Mouse (Mus musculus): ENCODE measurements around the gene Sstr5. TPM values are rescaled to one million over a fixed set of nuclear protein-coding genes. Genes with fewer than 3 reads are reported as not detected.

Sstr5 gene
- polyA plus RNA-seq, 1 experiment from 2014 or later, result not detected

GRCm38 (mm10) chr17:25463326-25463945 is 33.7 kb downstream of the Sstr5 start:
- H3K9ac ChIP-seq (replicated peaks; ENCODE audit: low read length), result no peak overlapping the region
- H3K4me3 ChIP-seq (ENCODE audit: low read length), result no peak overlapping the region
- H3K27me3 ChIP-seq (ENCODE audit: insufficient read depth, low read length), result no peaks in the 10 kb centered on the region
- H3K36me3 ChIP-seq (ENCODE audit: insufficient read depth, low read length), result no peaks in the 10 kb centered on the region
- H3K9me3 ChIP-seq (ENCODE audit: low read length), result no peaks in the 10 kb centered on the region
- WGBS, result 52% methylated on average over 4 of the region's 4 CpGs
- no peak for ATAC-seq (ENCODE audit: low FRiP score, low TSS enrichment)
- peaks cover 5% of the 10 kb centered on the region; the same call in 1 of the 2 replicates for H3K4me1 ChIP-seq (ENCODE audit: insufficient read depth, low read length)
- no peak overlapping the region for H3K4me2 ChIP-seq (replicated peaks; ENCODE audit: low read depth, low read length)
- H3K27ac ChIP-seq (ENCODE audit: low read length), result peak overlapping the region; percentile 50

GRCm38 (mm10) chr17:25462236-25462875 is 34.7 kb downstream of the Sstr5 start:
- WGBS, result 11% methylated on average over 9 of the region's 9 CpGs
- peaks cover 5% of the 10 kb centered on the region; the same call in 1 of the 2 replicates for H3K4me1 ChIP-seq (ENCODE audit: insufficient read depth, low read length)
- ATAC-seq (ENCODE audit: low FRiP score, low TSS enrichment), result peak; percentile 82
- no peak overlapping the region for H3K9ac ChIP-seq (replicated peaks; ENCODE audit: low read length)
- no peak overlapping the region for H3K4me2 ChIP-seq (replicated peaks; ENCODE audit: low read depth, low read length)
- no peaks in the 10 kb centered on the region for H3K36me3 ChIP-seq (ENCODE audit: insufficient read depth, low read length)
- H3K4me3 ChIP-seq (ENCODE audit: low read length), result no peak overlapping the region
- no peaks in the 10 kb centered on the region for H3K27me3 ChIP-seq (ENCODE audit: insufficient read depth, low read length)
- no peaks in the 10 kb centered on the region for H3K9me3 ChIP-seq (ENCODE audit: low read length)
- H3K27ac ChIP-seq (ENCODE audit: low read length), result peak overlapping the region; percentile 50; the same call in 1 of the 2 replicates

DNA sequence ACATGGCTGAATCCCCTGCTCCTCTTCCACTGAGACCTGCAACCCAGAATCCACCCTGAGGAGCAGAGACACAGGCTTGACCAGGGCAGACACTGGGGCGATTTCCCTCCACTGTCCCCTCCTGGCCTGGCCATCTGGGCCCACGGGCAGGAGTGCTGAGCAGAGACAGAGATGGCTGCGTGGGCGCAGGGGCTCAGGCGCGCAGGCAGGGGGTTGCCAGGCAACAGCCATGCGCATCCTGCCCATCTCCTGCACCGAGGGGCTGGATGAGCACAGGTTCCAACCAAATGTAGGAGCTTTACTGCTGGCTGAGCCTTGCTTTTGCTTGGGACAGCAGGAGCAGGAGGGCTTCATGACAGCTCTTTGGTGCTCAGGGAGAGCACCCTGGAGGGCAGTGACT is 40.5 kb downstream of the Sstr5 start:
- no peaks in the 10 kb centered on the region for H3K9me3 ChIP-seq (ENCODE audit: low read length)
- H3K4me3 ChIP-seq (ENCODE audit: low read length), result no peak overlapping the region
- H3K4me1 ChIP-seq (ENCODE audit: insufficient read depth, low read length), result no peaks in the 10 kb centered on the region
- H3K4me2 ChIP-seq (replicated peaks; ENCODE audit: low read depth, low read length), result no peak overlapping the region
- no peak overlapping the region for H3K9ac ChIP-seq (replicated peaks; ENCODE audit: low read length)
- ATAC-seq (ENCODE audit: low FRiP score, low TSS enrichment), result no peak
- WGBS, result 42% methylated on average over 8 of the region's 8 CpGs
- H3K27ac ChIP-seq (ENCODE audit: low read length), result no peak overlapping the region
- H3K36me3 ChIP-seq (ENCODE audit: insufficient read depth, low read length), result no peaks in the 10 kb centered on the region
- no peaks in the 10 kb centered on the region for H3K27me3 ChIP-seq (ENCODE audit: insufficient read depth, low read length)

DNA sequence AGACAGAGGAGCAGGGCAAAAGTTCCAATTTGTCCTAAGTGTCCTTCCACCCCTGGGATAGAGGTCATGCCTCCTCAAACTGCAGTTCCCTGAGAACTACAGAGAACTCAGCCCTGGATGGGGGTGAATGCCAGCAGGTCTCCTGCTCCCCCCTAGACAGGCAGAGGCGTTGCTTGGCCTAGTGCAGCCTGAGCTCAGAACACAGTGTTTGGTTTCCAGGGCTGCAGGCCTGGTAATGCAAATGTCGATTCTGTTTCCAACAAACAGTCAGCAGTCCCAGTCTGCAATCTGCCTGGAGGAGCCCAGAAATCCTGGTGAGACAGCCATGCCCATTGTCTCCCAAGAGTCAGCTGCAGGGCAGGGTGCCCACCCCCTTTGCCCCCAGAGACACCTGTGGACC is 42.8 kb downstream of the Sstr5 start, which contains the start of gene Tekt4:
Tekt4 (plus strand) TSS at position 344 of the 400 bp plus-strand sequence.
- H3K9ac ChIP-seq (replicated peaks; ENCODE audit: low read length), result no peak within 1 kb of the TSS
- H3K27ac ChIP-seq (ENCODE audit: low read length), result no peak within 1 kb of the TSS
- no peak within 1 kb of the TSS for H3K4me3 ChIP-seq (ENCODE audit: low read length)
- no peaks in the 10 kb centered on the region for H3K36me3 ChIP-seq (ENCODE audit: insufficient read depth, low read length)
- whole genome bisulfite sequencing, result 60% methylated on average over 2 of the region's 2 CpGs
- H3K4me1 ChIP-seq (ENCODE audit: insufficient read depth, low read length), result no peaks in the 10 kb centered on the region
- no peaks in the 10 kb centered on the region for H3K9me3 ChIP-seq (ENCODE audit: low read length)
- ATAC-seq (ENCODE audit: low FRiP score, low TSS enrichment), result no peak
- no peak within 1 kb of the TSS for H3K4me2 ChIP-seq (replicated peaks; ENCODE audit: low read depth, low read length)
- no peaks in the 10 kb centered on the region for H3K27me3 ChIP-seq (ENCODE audit: insufficient read depth, low read length)

DNA sequence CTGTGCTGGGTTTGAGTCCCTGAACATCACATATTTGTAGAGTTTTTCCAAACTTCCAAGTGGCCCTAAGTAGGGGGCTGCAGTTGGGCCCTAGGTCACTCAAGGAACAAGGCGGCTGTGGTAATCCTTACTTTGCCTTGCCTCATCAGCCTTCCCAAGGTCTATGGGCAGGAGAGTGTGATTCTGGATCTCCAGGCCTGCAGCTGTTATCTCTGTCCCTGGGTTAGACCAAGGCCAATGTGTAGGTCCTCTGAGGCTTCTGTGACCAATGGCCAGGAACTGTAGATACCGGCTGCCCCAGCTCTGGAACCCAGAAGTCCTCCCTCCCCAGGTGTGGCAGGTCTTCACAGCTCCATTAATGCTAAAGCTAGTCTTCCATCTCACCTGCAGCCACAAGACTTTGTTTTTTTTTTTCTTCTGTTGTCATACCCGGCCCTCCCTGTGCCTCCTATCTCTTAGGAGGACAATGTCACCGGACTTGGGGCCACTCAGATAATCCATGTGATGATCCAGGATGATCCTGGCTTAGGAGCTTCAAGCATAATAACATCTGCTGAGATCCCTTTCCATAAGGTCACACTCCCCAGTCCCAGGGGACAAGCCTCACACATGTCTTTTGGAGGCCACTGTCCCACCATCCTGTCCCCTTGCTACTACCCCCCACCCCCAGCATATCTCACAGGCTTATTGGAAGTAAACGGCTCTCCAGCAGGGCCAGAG is 44.7 kb downstream of the Sstr5 start:
- H3K27me3 ChIP-seq (ENCODE audit: insufficient read depth, low read length), result no peaks in the 10 kb centered on the region
- H3K9ac ChIP-seq (replicated peaks; ENCODE audit: low read length), result no peak overlapping the region
- H3K4me1 ChIP-seq (ENCODE audit: insufficient read depth, low read length), result 0 out of 2 replicates have a peak, but pooled peaks cover 4% of the 10 kb centered on the region
- ATAC-seq (ENCODE audit: low FRiP score, low TSS enrichment), result no peak
- no peak overlapping the region for H3K4me2 ChIP-seq (replicated peaks; ENCODE audit: low read depth, low read length)
- no peak overlapping the region for H3K4me3 ChIP-seq (ENCODE audit: low read length)
- no peaks in the 10 kb centered on the region for H3K9me3 ChIP-seq (ENCODE audit: low read length)
- no peak overlapping the region for H3K27ac ChIP-seq (ENCODE audit: low read length)
- H3K36me3 ChIP-seq (ENCODE audit: insufficient read depth, low read length), result no peaks in the 10 kb centered on the region
- WGBS, result 80% methylated on average over 5 of the region's 5 CpGs

- no peak for ATAC-seq (ENCODE audit: low FRiP score, low TSS enrichment)
- no peaks in the 10 kb centered on the region for H3K9me3 ChIP-seq (ENCODE audit: low read length)
- WGBS, result 58% methylated on average over 4 of the region's 4 CpGs
Measured at GRCm38 (mm10) chr17:25450329-25450728, 46.8 kb downstream of the Sstr5 start.

GRCm38 (mm10) chr17:25447865-25448264 is 49.2 kb downstream of the Sstr5 start:
- 0 out of 2 replicates have a peak, but pooled peaks cover 4% of the 10 kb centered on the region for H3K4me1 ChIP-seq (ENCODE audit: insufficient read depth, low read length)
- ATAC-seq (ENCODE audit: low FRiP score, low TSS enrichment), result no peak
- no peak overlapping the region for H3K9ac ChIP-seq (replicated peaks; ENCODE audit: low read length)
- 75% methylated on average over 12 of the region's 12 CpGs for WGBS
- no peaks in the 10 kb centered on the region for H3K9me3 ChIP-seq (ENCODE audit: low read length)
- no peak overlapping the region for H3K4me3 ChIP-seq (ENCODE audit: low read length)
- H3K36me3 ChIP-seq (ENCODE audit: insufficient read depth, low read length), result no peaks in the 10 kb centered on the region
- no peak overlapping the region for H3K27ac ChIP-seq (ENCODE audit: low read length)
- no peaks in the 10 kb centered on the region for H3K27me3 ChIP-seq (ENCODE audit: insufficient read depth, low read length)
- H3K4me2 ChIP-seq (replicated peaks; ENCODE audit: low read depth, low read length), result no peak overlapping the region

More at GRCm38 (mm10) chr17:25450329-25450728, 46.8 kb downstream of the Sstr5 start:
- Histone ChIP-seq H3K36me3 (ENCODE audit: insufficient read depth, low read length) (no peaks in the 10 kb centered on the region), H3K9ac (replicated peaks; ENCODE audit: low read length) (no peak overlapping the region), H3K27ac (ENCODE audit: low read length) (no peak overlapping the region), H3K4me2 (replicated peaks; ENCODE audit: low read depth, low read length) (no peak overlapping the region), H3K4me3 (ENCODE audit: low read length) (no peak overlapping the region), H3K27me3 (ENCODE audit: insufficient read depth, low read length) (no peaks in the 10 kb centered on the region), H3K4me1 (ENCODE audit: insufficient read depth, low read length) (0 out of 2 replicates have a peak, but pooled peaks cover 4% of the 10 kb centered on the region)

DNA sequence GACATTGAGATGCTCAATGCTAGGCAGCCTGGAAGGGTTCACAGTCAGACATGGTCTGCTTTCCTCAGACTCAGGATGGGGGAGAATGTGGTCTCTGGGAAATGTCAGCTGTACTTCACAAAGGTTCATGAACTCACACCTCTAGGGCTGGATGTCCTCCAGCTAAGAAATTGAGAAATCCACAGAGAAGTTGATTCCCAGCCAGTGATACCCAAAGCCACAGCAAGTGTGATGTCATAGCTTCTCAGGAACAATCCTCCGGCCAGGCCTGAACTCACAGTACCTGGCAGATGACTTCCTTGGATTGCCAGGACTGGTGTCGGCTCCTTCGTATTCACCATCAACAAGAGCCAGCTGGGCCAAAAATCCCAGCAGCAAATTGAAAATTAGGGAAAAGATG is 51.2 kb downstream of the Sstr5 start:
- H3K4me3 ChIP-seq (ENCODE audit: low read length), result no peak overlapping the region
- no peaks in the 10 kb centered on the region for H3K36me3 ChIP-seq (ENCODE audit: insufficient read depth, low read length)
- ATAC-seq (ENCODE audit: low FRiP score, low TSS enrichment), result no peak
- WGBS, result 94% methylated on average over 3 of the region's 3 CpGs
- H3K9me3 ChIP-seq (ENCODE audit: low read length), result no peaks in the 10 kb centered on the region
- 0 out of 2 replicates have a peak, but pooled peaks cover 4% of the 10 kb centered on the region for H3K4me1 ChIP-seq (ENCODE audit: insufficient read depth, low read length)
- no peak overlapping the region for H3K27ac ChIP-seq (ENCODE audit: low read length)
- H3K4me2 ChIP-seq (replicated peaks; ENCODE audit: low read depth, low read length), result no peak overlapping the region
- no peaks in the 10 kb centered on the region for H3K27me3 ChIP-seq (ENCODE audit: insufficient read depth, low read length)
- no peak overlapping the region for H3K9ac ChIP-seq (replicated peaks; ENCODE audit: low read length)

- Histone ChIP-seq H3K36me3 (ENCODE audit: insufficient read depth, low read length) (no peaks in the 10 kb centered on the region), H3K9me3 (ENCODE audit: low read length) (no peaks in the 10 kb centered on the region), H3K4me1 (ENCODE audit: insufficient read depth, low read length) (0 out of 2 replicates have a peak, but pooled peaks cover 4% of the 10 kb centered on the region), H3K27me3 (ENCODE audit: insufficient read depth, low read length) (no peaks in the 10 kb centered on the region), H3K4me2 (replicated peaks; ENCODE audit: low read depth, low read length) (no peak overlapping the region), H3K9ac (replicated peaks; ENCODE audit: low read length) (no peak overlapping the region), H3K27ac (ENCODE audit: low read length) (no peak overlapping the region), H3K4me3 (ENCODE audit: low read length) (no peak overlapping the region)
- 42% methylated on average over 4 of the region's 4 CpGs for WGBS
- ATAC-seq (ENCODE audit: low FRiP score, low TSS enrichment), result no peak
Measured at GRCm38 (mm10) chr17:25445074-25445473, 52.0 kb downstream of the Sstr5 start.

Data from kidney, embryonic 16.5 days (tissue).